Mouse (Mus musculus) heart, embryonic 16.5 days (tissue): ENCODE measurements around the gene Hc. TPM values are rescaled to one million over a fixed set of nuclear protein-coding genes. Genes with fewer than 3 reads are reported as not detected.
A peak's percentile ranks its signal among the peaks of the same experiment; 100 is the strongest.

Experiments
- ATAC-seq: fragments of 200-750 bp; cut with Nextera tagmentation; replicated peaks from 2 replicates; pipeline ENCODE4 v1.8.0; 2017; ENCODE audit warnings: moderate number of reproducible peaks; ENCODE audit not compliant: insufficient read depth, low FRiP score; ENCODE audit errors: extremely low read depth
- H3K27ac ChIP-seq: fragments of 300-500 bp; sonication (generic); 2 replicates; pipeline ENCODE4 v1.5.1; 2014; ENCODE audit warnings: mild to moderate bottlenecking, low read length, control low read depth, moderate library complexity
- H3K27me3 ChIP-seq: fragments of 300-500 bp; sonication (generic); 2 replicates; pipeline ENCODE4 v1.6.1; 2014; ENCODE audit warnings: low read length, mixed read lengths; ENCODE audit not compliant: control insufficient read depth, insufficient read depth
- H3K36me3 ChIP-seq: fragments of 300-500 bp; sonication (generic); 2 replicates; pipeline ENCODE4 v1.6.1; 2014; ENCODE audit not compliant: control insufficient read depth, insufficient read depth
- H3K4me1 ChIP-seq: fragments of 300-500 bp; sonication (generic); 2 replicates; pipeline ENCODE4 v1.6.1; 2014; ENCODE audit warnings: low read length, mixed read lengths; ENCODE audit not compliant: control insufficient read depth, insufficient read depth
- H3K4me2 ChIP-seq: fragments of 300-500 bp; sonication (generic); 2 replicates; pipeline ENCODE4 v1.6.1; 2014; ENCODE audit warnings: low read depth, mild to moderate bottlenecking, control low read depth, low read length
- H3K4me3 ChIP-seq: fragments of 300-500 bp; sonication (generic); 2 replicates; pipeline ENCODE4 v1.5.1; 2014; ENCODE audit warnings: mild to moderate bottlenecking, control low read depth, low read length
- H3K9ac ChIP-seq: fragments of 300-500 bp; sonication (generic); 2 replicates; pipeline ENCODE4 v1.6.1; 2014; ENCODE audit warnings: low read length, control low read depth
- H3K9me3 ChIP-seq: fragments of 300-500 bp; sonication (generic); replicated peaks from 2 replicates; pipeline ENCODE4 v1.6.1; 2016; ENCODE audit warnings: low read length; ENCODE audit not compliant: control insufficient read depth
- WGBS: fragments of 180-500 bp; shearing (Covaris S2); extraction: QIAGEN DNeasy Blood & Tissue Kit; methylation state at CpG from one replicate; pipeline ENCODE4 v1.1.7; 2014; 5-methylcytosine and 5-hydroxymethylcytosine counted together
- polyA plus RNA-seq: library from polyadenylated mRNA; unstranded; fragments of >200 nt; fragmentation: Nextera tagmentation; extraction: Ambion mirVana; gene quantifications from 2 replicates; pipeline ENCODE4 v1.2.1, GENCODE M21; 2015

The Hc gene
- polyA plus RNA-seq, 1 experiment from 2014 or later = 0.09 TPM

- Histone ChIP-seq H3K36me3 (no peaks in the 10 kb centered on the region), H3K4me3 (no peak overlapping the region), H3K27ac (no peak overlapping the region), H3K27me3 (no peaks in the 10 kb centered on the region), H3K4me1 (peaks cover 8% of the 10 kb centered on the region; the same call in 1 of the 2 replicates), H3K9ac (no peak overlapping the region), H3K4me2 (no peak overlapping the region), H3K9me3 (no peaks in the 10 kb centered on the region)
- 87% methylated on average over 4 of the region's 4 CpGs for WGBS
- no peak for ATAC-seq
Observed at GRCm38 (mm10) chr2:34945580-34945979, 115.7 kb downstream of the Hc start.

- Histone ChIP-seq H3K9ac (0 out of 2 replicates have a peak overlapping the region, but pooled peaks have one; percentile 30), H3K4me2 (peak overlapping the region; percentile 56), H3K27ac (no peak overlapping the region)
Observed at GRCm38 (mm10) chr2:34944761-34945160, 116.5 kb downstream of the Hc start.

GRCm38 (mm10) chr2:34943556-34944120 lies 117.6 kb downstream of the Hc start:
- Histone ChIP-seq H3K4me2 (no peak overlapping the region), H3K27ac (no peak overlapping the region), H3K9ac (no peak overlapping the region), H3K9me3 (no peaks in the 10 kb centered on the region), H3K4me3 (no peak overlapping the region), H3K27me3 (peaks cover 3% of the 10 kb centered on the region; the same call in 1 of the 2 replicates), H3K4me1 (peaks cover 12% of the 10 kb centered on the region), H3K36me3 (no peaks in the 10 kb centered on the region)
- no peak for ATAC-seq
- WGBS = 74% methylated on average over 13 of the region's 13 CpGs

More at GRCm38 (mm10) chr2:34944761-34945160, 116.5 kb downstream of the Hc start:
- Histone ChIP-seq H3K36me3 (no peaks in the 10 kb centered on the region), H3K9me3 (no peaks in the 10 kb centered on the region), H3K4me3 (peak overlapping the region; percentile 35; the same call in 1 of the 2 replicates), H3K4me1 (peaks cover 8% of the 10 kb centered on the region; the same call in 1 of the 2 replicates), H3K27me3 (peaks cover 3% of the 10 kb centered on the region; the same call in 1 of the 2 replicates)
- ATAC-seq = peak; percentile 57; the same call in 1 of the 2 replicates
- WGBS = 10% methylated on average over 8 of the region's 8 CpGs

- H3K36me3 ChIP-seq = no peaks in the 10 kb centered on the region
- no peaks in the 10 kb centered on the region for H3K9me3 ChIP-seq
- H3K27me3 ChIP-seq = peaks cover 6% of the 10 kb centered on the region; the same call in 1 of the 2 replicates
- no peak for ATAC-seq
- 66% methylated on average over 11 of the region's 11 CpGs for WGBS
- no peak overlapping the region for H3K9ac ChIP-seq
- H3K4me3 ChIP-seq = no peak overlapping the region
- no peak overlapping the region for H3K27ac ChIP-seq
- no peak overlapping the region for H3K4me2 ChIP-seq
- H3K4me1 ChIP-seq = peaks cover 19% of the 10 kb centered on the region
Observed at GRCm38 (mm10) chr2:34941061-34941675, 120.1 kb downstream of the Hc start.

- no peak overlapping the region for H3K27ac ChIP-seq
- H3K4me2 ChIP-seq = no peak overlapping the region
- H3K27me3 ChIP-seq = peaks cover 6% of the 10 kb centered on the region; the same call in 1 of the 2 replicates
- no peak for ATAC-seq
- peaks cover 18% of the 10 kb centered on the region for H3K4me1 ChIP-seq
- H3K36me3 ChIP-seq = no peaks in the 10 kb centered on the region
- 79% methylated on average over 5 of the region's 5 CpGs for WGBS
- H3K9me3 ChIP-seq = no peaks in the 10 kb centered on the region
- no peak overlapping the region for H3K4me3 ChIP-seq
- H3K9ac ChIP-seq = no peak overlapping the region
Observed at GRCm38 (mm10) chr2:34940246-34940645, 121.0 kb downstream of the Hc start.

- peak overlapping the region; percentile 36 for H3K4me2 ChIP-seq
- H3K9ac ChIP-seq = peak overlapping the region; percentile 30
- peaks cover 6% of the 10 kb centered on the region; the same call in 1 of the 2 replicates for H3K27me3 ChIP-seq
- peak overlapping the region; percentile 41 for H3K27ac ChIP-seq
- H3K4me3 ChIP-seq = no peak overlapping the region
- no peaks in the 10 kb centered on the region for H3K9me3 ChIP-seq
- H3K4me1 ChIP-seq = peaks cover 12% of the 10 kb centered on the region
- WGBS = 34% methylated on average over 8 of the region's 8 CpGs
- peak; percentile 54 for ATAC-seq
- H3K36me3 ChIP-seq = no peaks in the 10 kb centered on the region
Observed at GRCm38 (mm10) chr2:34938269-34939208, 122.7 kb downstream of the Hc start.

- H3K27me3 ChIP-seq = peaks cover 6% of the 10 kb centered on the region; the same call in 1 of the 2 replicates
- no peak overlapping the region for H3K4me2 ChIP-seq
- no peak overlapping the region for H3K4me3 ChIP-seq
- peaks cover 12% of the 10 kb centered on the region for H3K4me1 ChIP-seq
- H3K9ac ChIP-seq = no peak overlapping the region
- H3K27ac ChIP-seq = no peak overlapping the region
- H3K9me3 ChIP-seq = no peaks in the 10 kb centered on the region
- no peaks in the 10 kb centered on the region for H3K36me3 ChIP-seq
- no peak for ATAC-seq
- 49% methylated on average over 5 of the region's 5 CpGs for WGBS
Observed at GRCm38 (mm10) chr2:34937460-34937859, 123.8 kb downstream of the Hc start.
